7 mouse cellular contexts compared by ENCODE assay signal in genomic region chr10:128435186-128435823, GRCm38 (mm10). TPM values are rescaled to one million over a fixed set of nuclear protein-coding genes. Genes with fewer than 3 reads are reported as not detected.
DNase-seq lines count a peak whose midpoint lies in the region; ATAC-seq lines count a peak whose summit lies in the region.

No protein-coding gene starts in this region.

- ATAC-seq in frontal cortex, adult (ENCODE audit: low TSS enrichment) = no peak

- DNase-seq in spleen, adult 12 weeks (ENCODE audit: low spot score) = peak; percentile 26
- no peak for DNase-seq in spleen, postnatal 14 days (ENCODE audit: low spot score in 2 of 2)
- DNase-seq in cerebellum, adult 8-10 months = peak; percentile 65
- DNase-seq in heart, postnatal 14 days = peak; percentile 62 to 73
- DNase-seq in lung, postnatal 10 days = peak; percentile 55
- DNase-seq in thymus, postnatal 36 days = peak; percentile 31 to 32

- intact Hi-C loops in heart, postnatal 14 days (cut with DNase I) = no loop called here

RNA-seq across cellular contexts. Expression of gene Smarcc2, which starts 23.7 kb away (rescaled TPM):
- total RNA-seq in heart, postnatal 14 days (2021) = 10 to 100 TPM; 76.6 to 80.5 TPM

RNA-seq across cellular contexts. Expression of gene Rnf41, which starts 23.8 kb away (rescaled TPM):
- total RNA-seq in heart, postnatal 14 days (2021) = 10 to 100 TPM; 19.7 to 19.8 TPM

RNA-seq across cellular contexts. Expression of gene Nabp2, which starts 24.0 kb away (rescaled TPM):
- total RNA-seq in heart, postnatal 14 days (2021) = 10 to 100 TPM; 43.6 to 45.6 TPM

RNA-seq across cellular contexts. Expression of gene Slc39a5, which starts 34.3 kb away (rescaled TPM):
- not detected for total RNA-seq in heart, postnatal 14 days (2021)

RNA-seq across cellular contexts. Expression of gene Ankrd52, which starts 58.4 kb away (rescaled TPM):
- total RNA-seq in heart, postnatal 14 days (2021) = 10 to 100 TPM; 46.5 to 47.5 TPM

Comparison
In these comparisons a context has a peak if more than half of its experiments do, and no peak if none do; other contexts are left out.
1. DNase-seq: peak in spleen, adult 12 weeks (single experiment), cerebellum, adult 8-10 months (single experiment), heart, postnatal 14 days (2 of 2), lung, postnatal 10 days (single experiment) and thymus, postnatal 36 days (2 of 2); none in spleen, postnatal 14 days (0 of 2).